Mouse (Mus musculus) stomach, postnatal 0 days (tissue): Measurements from ENCODE around the gene Mapk9. TPM values are rescaled to one million over a fixed set of nuclear protein-coding genes. Genes with fewer than 3 reads are reported as not detected.

Experiments
- ATAC-seq: fragments of 200-750 bp; cut with Nextera tagmentation; 2 replicates; pipeline ENCODE4 v1.8.0; 2017; ENCODE audit not compliant: low FRiP score, low TSS enrichment
- DNase-seq: peaks from one replicate; pipeline ENCODE4 v3.0.0-alpha.2; 2016; ENCODE audit warnings: low spot score
- H3K27ac ChIP-seq: fragments of 300-500 bp; sonication (generic); replicated peaks from 2 replicates; pipeline ENCODE4 v1.5.1; 2014; ENCODE audit warnings: mild to moderate bottlenecking, control low read depth
- H3K27me3 ChIP-seq: fragments of 300-500 bp; sonication (generic); 2 replicates; pipeline ENCODE4 v1.6.1; 2014; ENCODE audit warnings: low read length; ENCODE audit not compliant: control insufficient read depth, insufficient read depth
- H3K36me3 ChIP-seq: fragments of 300-500 bp; sonication (generic); 2 replicates; pipeline ENCODE4 v1.6.1; 2014; ENCODE audit warnings: low read length, mixed read lengths; ENCODE audit not compliant: control insufficient read depth, insufficient read depth
- H3K4me1 ChIP-seq: fragments of 300-500 bp; sonication (generic); replicated peaks from 2 replicates; pipeline ENCODE4 v1.6.1; 2014; ENCODE audit warnings: antibody characterized with exemption; ENCODE audit not compliant: control insufficient read depth, insufficient read depth
- H3K4me2 ChIP-seq: fragments of 300-500 bp; sonication (generic); replicated peaks from 2 replicates; pipeline ENCODE4 v1.6.1; 2014; ENCODE audit warnings: low read depth, mild to moderate bottlenecking, control low read depth, moderate library complexity
- H3K4me3 ChIP-seq: fragments of 300-500 bp; sonication (generic); 2 replicates; pipeline ENCODE4 v1.5.1; 2014; ENCODE audit warnings: low read depth, low read length, control low read depth
- H3K9ac ChIP-seq: fragments of 300-500 bp; sonication (generic); 2 replicates; pipeline ENCODE4 v1.6.1; 2014; ENCODE audit warnings: mild to moderate bottlenecking, low read length, control low read depth, mixed read lengths
- H3K9me3 ChIP-seq: fragments of 300-500 bp; sonication (generic); 2 replicates; pipeline ENCODE4 v1.6.1; 2016; ENCODE audit warnings: low read length; ENCODE audit not compliant: control insufficient read depth
- CTCF ChIP-seq: IDR thresholded peaks from 2 replicates; pipeline ENCODE4 v1.5.1; 2016; ENCODE audit warnings: antibody characterized with exemption, low read depth, mild to moderate bottlenecking, moderate library complexity
- EP300 ChIP-seq: optimal IDR thresholded peaks from 2 replicates; pipeline ENCODE3; 2016; ENCODE audit warnings: antibody characterized with exemption
- WGBS: fragments of 180-500 bp; shearing (Covaris S2); extraction: QIAGEN DNeasy Blood & Tissue Kit; methylation state at CpG from one replicate; pipeline ENCODE4 v1.1.7; 2014; 5-methylcytosine and 5-hydroxymethylcytosine counted together
- polyA plus RNA-seq: library from polyadenylated mRNA; unstranded; fragments of >200 nt; fragmentation: Nextera tagmentation; extraction: Ambion mirVana; gene quantifications from 2 replicates; pipeline ENCODE4 v1.2.1, GENCODE M21; 2015

Mapk9 gene
- polyA plus RNA-seq, 1 experiment from 2014 or later = 19.2 TPM

DNA sequence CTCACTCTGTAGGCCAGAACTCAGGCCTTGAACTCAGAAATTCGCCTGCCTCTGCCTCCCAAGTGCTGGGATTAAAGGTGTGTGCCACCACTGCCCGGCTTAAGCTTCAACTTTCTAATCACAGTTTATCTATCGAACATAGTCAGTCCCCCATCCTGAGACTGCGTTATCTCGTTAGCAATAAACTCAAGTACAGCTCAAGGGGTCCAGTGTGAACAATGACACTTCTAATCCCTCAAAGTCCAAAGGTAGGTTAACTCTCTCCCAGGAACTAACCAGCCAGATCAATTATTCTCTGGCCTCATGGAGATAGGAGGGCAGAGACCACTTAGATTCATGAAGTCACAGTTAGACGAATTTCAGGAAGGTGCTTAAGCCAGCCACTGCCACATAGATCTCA is 12.3 kb upstream of the Mapk9 start:
- Histone ChIP-seq H3K4me3 (no peak overlapping the region), H3K27me3 (no peaks in the 10 kb centered on the region), H3K9me3 (no peaks in the 10 kb centered on the region), H3K4me1 (peaks cover 1% of the 10 kb centered on the region; the same call in 1 of the 2 replicates), H3K9ac (no peak overlapping the region), H3K4me2 (no peak overlapping the region), H3K27ac (no peak overlapping the region), H3K36me3 (no peaks in the 10 kb centered on the region)
- 90% methylated on average over 6 of the region's 6 CpGs for WGBS
- DNase-seq (no peak), ATAC-seq (no peak)
- TF ChIP-seq EP300 (no peak), CTCF (no peak)

DNA sequence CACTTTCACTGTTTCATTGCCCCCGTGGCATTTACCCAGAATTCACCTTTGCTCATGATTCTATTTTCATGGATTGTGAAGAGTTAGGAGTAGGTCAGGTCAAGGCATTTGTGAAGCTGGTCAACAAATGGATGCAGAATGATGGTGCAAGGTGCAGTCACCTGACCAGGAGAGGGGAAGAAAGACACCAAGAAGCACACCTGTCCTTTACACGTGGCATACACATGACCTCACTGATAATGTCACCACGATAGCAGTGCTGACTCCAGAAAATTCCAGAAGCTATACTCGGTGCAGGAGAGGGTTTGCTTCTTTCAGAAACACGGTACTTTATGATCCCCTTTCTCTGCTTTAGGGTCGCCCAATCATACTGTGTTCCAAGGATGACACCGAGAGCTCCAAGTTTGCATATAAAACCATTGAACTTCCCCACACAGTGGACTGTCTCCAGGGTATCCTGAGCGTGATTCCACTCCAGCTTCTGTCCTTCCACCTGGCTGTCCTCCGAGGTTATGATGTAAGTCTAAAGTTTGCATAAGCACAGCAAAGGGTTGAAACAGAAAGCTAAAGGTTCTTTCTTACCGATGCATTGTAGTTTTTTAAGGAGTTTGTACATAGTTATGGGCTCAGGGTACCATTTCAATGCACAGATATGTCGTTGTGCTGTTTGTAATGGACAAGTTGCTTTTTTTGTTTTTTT is 11.1 kb upstream of the Mapk9 start:
- TF ChIP-seq EP300 = no peak
- TF ChIP-seq CTCF = no peak
- DNase-seq = no peak

DNA sequence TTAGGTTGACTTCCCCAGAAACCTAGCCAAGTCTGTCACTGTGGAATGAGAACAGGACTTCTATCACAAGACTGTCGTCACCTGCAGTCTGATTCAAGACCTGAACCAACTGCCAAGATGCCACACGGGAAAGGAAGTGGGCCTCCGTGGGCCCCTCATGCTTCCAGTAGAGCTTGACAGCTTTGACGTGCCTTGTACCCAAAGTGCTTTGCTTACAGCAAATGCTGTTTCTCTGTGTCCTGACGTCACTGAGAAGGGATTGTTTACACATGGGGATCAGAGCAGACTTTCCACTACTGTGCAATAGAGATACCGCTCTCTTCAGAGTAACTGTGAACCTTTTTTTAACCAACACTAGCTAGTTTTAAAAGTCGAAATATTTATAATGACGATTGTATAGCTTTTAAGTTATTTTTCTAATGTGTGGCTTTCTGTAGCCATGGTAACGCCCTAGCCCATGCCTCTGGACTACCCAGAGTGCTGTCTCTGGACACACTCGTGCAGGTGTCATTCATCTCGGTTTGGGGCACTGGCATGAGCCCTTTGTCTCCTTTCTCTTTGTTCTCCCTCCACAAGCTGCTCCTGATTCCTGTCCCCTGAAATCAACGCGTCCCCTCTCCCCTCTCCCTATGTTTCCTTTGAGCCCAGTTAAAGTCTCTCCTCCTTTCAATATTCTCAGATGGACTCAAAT is 8.7 kb upstream of the Mapk9 start:
- 43% methylated on average over 13 of the region's 13 CpGs for WGBS
- H3K9ac ChIP-seq = no peak overlapping the region
- H3K36me3 ChIP-seq = no peaks in the 10 kb centered on the region
- TF ChIP-seq CTCF (no peak), EP300 (no peak)
- no peak overlapping the region for H3K27ac ChIP-seq
- H3K9me3 ChIP-seq = no peaks in the 10 kb centered on the region
- H3K4me3 ChIP-seq = no peak overlapping the region
- DNase-seq (no peak), ATAC-seq (no peak)
- no peaks in the 10 kb centered on the region for H3K4me1 ChIP-seq
- H3K4me2 ChIP-seq = no peak overlapping the region
- H3K27me3 ChIP-seq = no peaks in the 10 kb centered on the region

More for the DNA sequence above, 11.1 kb upstream of the Mapk9 start:
- H3K27ac ChIP-seq = no peak overlapping the region
- no peaks in the 10 kb centered on the region for H3K27me3 ChIP-seq
- H3K36me3 ChIP-seq = no peaks in the 10 kb centered on the region
- WGBS = 87% methylated on average over 11 of the region's 11 CpGs
- H3K9me3 ChIP-seq = no peaks in the 10 kb centered on the region
- ATAC-seq = no peak
- H3K4me1 ChIP-seq = no peaks in the 10 kb centered on the region
- no peak overlapping the region for H3K4me3 ChIP-seq
- no peak overlapping the region for H3K4me2 ChIP-seq
- H3K9ac ChIP-seq = no peak overlapping the region

DNA sequence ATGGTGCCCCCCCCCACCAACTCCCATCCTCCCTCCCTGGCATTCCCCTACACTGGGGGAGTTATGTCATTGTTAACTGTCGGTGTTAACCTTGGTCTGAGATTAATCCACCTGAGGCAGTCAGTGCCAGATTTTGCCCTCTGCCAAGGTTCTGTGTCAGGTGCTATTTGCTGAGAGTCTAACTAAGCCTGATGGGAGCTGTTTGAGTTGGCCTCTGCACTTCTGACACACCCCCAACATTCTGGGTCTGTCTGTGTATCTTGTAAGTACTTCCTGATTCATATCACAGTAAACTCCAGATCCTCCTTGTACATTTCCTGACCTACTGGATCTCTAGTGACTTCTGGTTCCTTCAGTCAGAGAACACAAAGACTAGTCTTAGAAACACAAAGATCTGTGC is 5.9 kb upstream of the Mapk9 start:
- peak; percentile 83 for ATAC-seq
- Histone ChIP-seq H3K4me3 (no peak overlapping the region), H3K9ac (no peak overlapping the region), H3K27ac (0 out of 2 replicates have a peak overlapping the region, but pooled peaks have one; percentile 30), H3K36me3 (no peaks in the 10 kb centered on the region), H3K27me3 (no peaks in the 10 kb centered on the region), H3K4me1 (no peaks in the 10 kb centered on the region), H3K9me3 (no peaks in the 10 kb centered on the region), H3K4me2 (no peak overlapping the region)
- peak; percentile 60 for DNase-seq
- 45% methylated on average over 1 of the region's 1 CpGs for WGBS
- TF ChIP-seq EP300 = no peak
- no peak for TF ChIP-seq CTCF

DNA sequence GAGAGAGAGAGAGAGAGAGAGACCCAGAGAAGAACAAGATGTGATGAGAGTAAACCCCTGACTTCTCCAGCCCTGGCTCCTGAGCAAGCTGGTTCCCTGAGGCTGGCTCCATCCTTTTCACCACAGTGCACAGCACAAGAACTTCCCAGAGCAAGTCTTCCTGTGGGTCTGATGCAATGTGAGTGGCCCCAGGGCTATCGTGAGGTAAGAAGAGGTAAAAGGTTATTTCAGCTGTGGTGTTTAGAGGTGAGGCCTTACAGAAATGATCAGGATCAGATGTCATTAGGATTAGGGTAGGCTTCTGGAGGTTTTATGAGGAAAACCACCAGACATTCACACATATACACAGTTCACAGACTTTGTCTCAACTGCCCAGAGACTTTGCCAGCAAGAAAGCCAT is 4.7 kb upstream of the Mapk9 start:
- no peaks in the 10 kb centered on the region for H3K9me3 ChIP-seq
- H3K4me2 ChIP-seq = no peak overlapping the region
- H3K27ac ChIP-seq = no peak overlapping the region
- no peak overlapping the region for H3K9ac ChIP-seq
- WGBS = 64% methylated on average over 1 of the region's 1 CpGs
- TF ChIP-seq EP300 = no peak
- TF ChIP-seq CTCF = no peak
- H3K27me3 ChIP-seq = no peaks in the 10 kb centered on the region
- H3K4me3 ChIP-seq = no peak overlapping the region
- ATAC-seq (no peak), DNase-seq (no peak)
- H3K4me1 ChIP-seq = 0 out of 2 replicates have a peak, but pooled peaks cover 3% of the 10 kb centered on the region
- H3K36me3 ChIP-seq = no peaks in the 10 kb centered on the region

DNA sequence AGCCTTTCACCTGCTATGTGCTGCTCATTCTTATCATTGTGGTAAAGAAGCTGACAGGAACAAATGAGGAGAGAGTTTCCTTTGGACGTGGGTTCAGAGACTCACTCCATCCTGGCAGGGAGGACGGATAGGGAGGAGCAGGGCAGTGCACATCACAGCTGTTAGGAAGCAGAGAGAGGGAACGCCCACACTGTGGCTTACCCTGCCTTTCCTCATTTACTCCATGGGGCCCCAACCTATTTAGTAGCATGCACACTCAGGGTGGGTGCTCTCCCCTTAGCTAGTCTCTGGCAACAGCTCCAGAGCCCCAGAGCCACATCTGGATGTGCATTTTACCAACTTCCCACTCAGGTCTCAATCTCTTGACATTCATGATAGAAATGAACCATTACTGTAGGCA is 3.8 kb upstream of the Mapk9 start:
- 34% methylated on average over 3 of the region's 3 CpGs for WGBS
- DNase-seq (no peak), ATAC-seq (no peak)
- no peak for TF ChIP-seq CTCF
- TF ChIP-seq EP300 = no peak
- H3K27me3 ChIP-seq = no peaks in the 10 kb centered on the region
- no peaks in the 10 kb centered on the region for H3K36me3 ChIP-seq
- H3K4me2 ChIP-seq = no peak overlapping the region
- no peak overlapping the region for H3K4me3 ChIP-seq
- peaks cover 3% of the 10 kb centered on the region; the same call in 1 of the 2 replicates for H3K4me1 ChIP-seq
- no peaks in the 10 kb centered on the region for H3K9me3 ChIP-seq
- no peak overlapping the region for H3K9ac ChIP-seq
- no peak overlapping the region for H3K27ac ChIP-seq
